Mouse (Mus musculus) embryonic facial prominence, embryonic 10.5 days (tissue): ENCODE data around the gene Ttll3. TPM values are rescaled to one million over a fixed set of nuclear protein-coding genes. Genes with fewer than 3 reads are reported as not detected.
A peak's percentile ranks its signal among the peaks of the same experiment; 100 is the strongest.

Source experiments
- DNase-seq: peaks from one replicate; pipeline ENCODE4 v3.0.0-alpha.2; 2017; ENCODE audit warnings: low spot score
- H3K27ac ChIP-seq: fragments of 300-500 bp; sonication (generic); replicated peaks from 2 replicates; pipeline ENCODE4 v1.5.1; 2016; ENCODE audit warnings: mild to moderate bottlenecking
- H3K27me3 ChIP-seq: fragments of 300-500 bp; sonication (generic); replicated peaks from 2 replicates; pipeline ENCODE4 v1.6.1; 2016; ENCODE audit warnings: low read depth, mild to moderate bottlenecking; ENCODE audit not compliant: poor library complexity, severe bottlenecking
- H3K36me3 ChIP-seq: fragments of 300-500 bp; sonication (generic); replicated peaks from 2 replicates; pipeline ENCODE4 v1.6.1; 2016; ENCODE audit warnings: mild to moderate bottlenecking, moderate library complexity
- H3K4me1 ChIP-seq: fragments of 300-500 bp; sonication (generic); 2 replicates; pipeline ENCODE4 v1.6.1; 2016
- H3K4me3 ChIP-seq: fragments of 300-500 bp; sonication (generic); 2 replicates; pipeline ENCODE4 v1.5.1; 2016; ENCODE audit warnings: mild to moderate bottlenecking, moderate library complexity
- H3K9me3 ChIP-seq: fragments of 300-500 bp; sonication (generic); 2 replicates; pipeline ENCODE4 v1.6.1; 2016; ENCODE audit warnings: mild to moderate bottlenecking
- WGBS: fragments of 180-500 bp; shearing (Covaris S2); methylation state at CpG from one replicate; pipeline ENCODE4 v1.1.7; 2016; 5-methylcytosine and 5-hydroxymethylcytosine counted together
- polyA plus RNA-seq: library from polyadenylated mRNA; unstranded; fragments of >200 nt; fragmentation: Nextera tagmentation; extraction: Ambion mirVana; gene quantifications from 2 replicates; pipeline ENCODE4 v1.2.1, GENCODE M21; 2016

Ttll3 gene
- polyA plus RNA-seq, 1 experiment from 2014 or later, result 2.8 TPM

- no peak for DNase-seq
- H3K9me3 ChIP-seq, result no peaks in the 10 kb centered on the region
- peaks cover 30% of the 10 kb centered on the region for H3K36me3 ChIP-seq
- H3K27me3 ChIP-seq, result no peaks in the 10 kb centered on the region
- no peak overlapping the region for H3K4me3 ChIP-seq
- H3K27ac ChIP-seq, result no peak overlapping the region
- 69% methylated on average over 8 of the region's 8 CpGs for WGBS
- H3K4me1 ChIP-seq, result no peaks in the 10 kb centered on the region
These were observed 24.4 kb upstream of the Ttll3 start for GRCm38 (mm10) chr6:113364518-113365135.

GRCm38 (mm10) chr6:113366639-113367038, 22.4 kb upstream of the Ttll3 start:
- Histone ChIP-seq H3K27me3 (no peaks in the 10 kb centered on the region), H3K27ac (no peak overlapping the region), H3K9me3 (no peaks in the 10 kb centered on the region), H3K4me3 (no peak overlapping the region), H3K4me1 (no peaks in the 10 kb centered on the region), H3K36me3 (peaks cover 50% of the 10 kb centered on the region)
- no peak for DNase-seq
- WGBS, result 91% methylated on average over 6 of the region's 6 CpGs

- DNase-seq, result no peak
- no peak overlapping the region for H3K4me3 ChIP-seq
- no peaks in the 10 kb centered on the region for H3K27me3 ChIP-seq
- no peaks in the 10 kb centered on the region for H3K9me3 ChIP-seq
- H3K4me1 ChIP-seq, result no peaks in the 10 kb centered on the region
- peaks cover 59% of the 10 kb centered on the region for H3K36me3 ChIP-seq
- 97% methylated on average over 1 of the region's 1 CpGs for WGBS
- 0 out of 2 replicates have a peak overlapping the region, but pooled peaks have one; percentile 37 for H3K27ac ChIP-seq
These were observed 21.5 kb upstream of the Ttll3 start for GRCm38 (mm10) chr6:113367574-113367973.

GRCm38 (mm10) chr6:113368124-113368523, 20.9 kb upstream of the Ttll3 start:
- Histone ChIP-seq H3K4me3 (no peak overlapping the region), H3K27me3 (no peaks in the 10 kb centered on the region), H3K4me1 (no peaks in the 10 kb centered on the region), H3K36me3 (peaks cover 65% of the 10 kb centered on the region), H3K9me3 (no peaks in the 10 kb centered on the region), H3K27ac (0 out of 2 replicates have a peak overlapping the region, but pooled peaks have one; percentile 37)
- DNase-seq, result no peak
- WGBS, result 88% methylated on average over 7 of the region's 7 CpGs

GRCm38 (mm10) chr6:113368577-113368976, 20.5 kb upstream of the Ttll3 start:
- H3K4me3 ChIP-seq, result no peak overlapping the region
- H3K36me3 ChIP-seq, result peaks cover 69% of the 10 kb centered on the region
- H3K27me3 ChIP-seq, result no peaks in the 10 kb centered on the region
- H3K27ac ChIP-seq, result 0 out of 2 replicates have a peak overlapping the region, but pooled peaks have one; percentile 5
- H3K9me3 ChIP-seq, result no peaks in the 10 kb centered on the region
- DNase-seq, result no peak
- 84% methylated on average over 5 of the region's 5 CpGs for WGBS
- no peaks in the 10 kb centered on the region for H3K4me1 ChIP-seq

- Histone ChIP-seq H3K4me3 (no peak overlapping the region), H3K4me1 (no peaks in the 10 kb centered on the region), H3K36me3 (peaks cover 87% of the 10 kb centered on the region), H3K27ac (no peak overlapping the region), H3K27me3 (no peaks in the 10 kb centered on the region), H3K9me3 (no peaks in the 10 kb centered on the region)
- 92% methylated on average over 20 of the region's 20 CpGs for WGBS
- no peak for DNase-seq
These were observed 18.7 kb upstream of the Ttll3 start for GRCm38 (mm10) chr6:113370194-113370929.

GRCm38 (mm10) chr6:113373491-113373890, 15.6 kb upstream of the Ttll3 start:
- no peaks in the 10 kb centered on the region for H3K27me3 ChIP-seq
- H3K36me3 ChIP-seq, result peaks cover 76% of the 10 kb centered on the region
- WGBS, result 90% methylated on average over 4 of the region's 4 CpGs
- no peak for DNase-seq
- no peaks in the 10 kb centered on the region for H3K9me3 ChIP-seq
- H3K4me3 ChIP-seq, result no peak overlapping the region
- H3K4me1 ChIP-seq, result peaks cover 13% of the 10 kb centered on the region
- no peak overlapping the region for H3K27ac ChIP-seq

- H3K27me3 ChIP-seq, result no peaks in the 10 kb centered on the region
- no peak for DNase-seq
- peaks cover 24% of the 10 kb centered on the region for H3K4me1 ChIP-seq
- H3K4me3 ChIP-seq, result peak overlapping the region; percentile 86
- peak overlapping the region; percentile 99 for H3K27ac ChIP-seq
- WGBS, result 10% methylated on average over 7 of the region's 7 CpGs
- H3K9me3 ChIP-seq, result no peaks in the 10 kb centered on the region
- peaks cover 64% of the 10 kb centered on the region for H3K36me3 ChIP-seq
These were observed 11.9 kb upstream of the Ttll3 start for GRCm38 (mm10) chr6:113377172-113377495.

- Histone ChIP-seq H3K27me3 (no peaks in the 10 kb centered on the region), H3K4me3 (peak within 1 kb of the TSS; percentile 86), H3K4me1 (peaks cover 24% of the 10 kb centered on the region), H3K9me3 (no peaks in the 10 kb centered on the region), H3K36me3 (peaks cover 64% of the 10 kb centered on the region), H3K27ac (peak within 1 kb of the TSS; percentile 99)
- peak; percentile 94 for DNase-seq
- under 1% methylated on average over 61 of the region's 61 CpGs for WGBS
These were observed 11.3 kb upstream of the Ttll3 start, which contains the start of the genes Tada3 and Arpc4 for GRCm38 (mm10) chr6:113377496-113378385. Gene Tada3, minus strand, starts transcription at chr6:113377883. Gene Arpc4, plus strand, starts transcription at chr6:113378115.

- Histone ChIP-seq H3K27ac (no peak overlapping the region), H3K9me3 (no peaks in the 10 kb centered on the region), H3K4me3 (peak overlapping the region; percentile 86), H3K27me3 (no peaks in the 10 kb centered on the region), H3K4me1 (peaks cover 24% of the 10 kb centered on the region), H3K36me3 (peaks cover 64% of the 10 kb centered on the region)
- DNase-seq, result no peak
- WGBS, result 86% methylated on average over 6 of the region's 6 CpGs
These were observed 9.8 kb upstream of the Ttll3 start for GRCm38 (mm10) chr6:113379246-113379645.

GRCm38 (mm10) chr6:113380480-113380879, 8.6 kb upstream of the Ttll3 start:
- H3K27me3 ChIP-seq, result no peaks in the 10 kb centered on the region
- peaks cover 64% of the 10 kb centered on the region for H3K36me3 ChIP-seq
- no peaks in the 10 kb centered on the region for H3K9me3 ChIP-seq
- no peak overlapping the region for H3K4me3 ChIP-seq
- H3K27ac ChIP-seq, result no peak overlapping the region
- H3K4me1 ChIP-seq, result peaks cover 24% of the 10 kb centered on the region
- no peak for DNase-seq
- 93% methylated on average over 11 of the region's 11 CpGs for WGBS

- Histone ChIP-seq H3K27me3 (no peaks in the 10 kb centered on the region), H3K27ac (no peak overlapping the region), H3K4me1 (peaks cover under 1% of the 10 kb centered on the region), H3K36me3 (peaks cover 98% of the 10 kb centered on the region), H3K4me3 (no peak overlapping the region), H3K9me3 (no peaks in the 10 kb centered on the region)
- 90% methylated on average over 8 of the region's 8 CpGs for WGBS
- DNase-seq, result no peak
These were observed 4.6 kb upstream of the Ttll3 start for GRCm38 (mm10) chr6:113384351-113384927.
